Mouse (Mus musculus) lung, postnatal 36 days (tissue): ENCODE results near the gene Elp5.
"Not testable (repeated sequence)": the region's sequence is repeated elsewhere in the genome, so short reads cannot be mapped to it uniquely, and the experiment has no call there.

Source experiments
- DNase-seq: peaks from one replicate; pipeline ENCODE4 v3.0.0; 2022; ENCODE audit warnings: mixed read lengths

The Elp5 gene

DNA sequence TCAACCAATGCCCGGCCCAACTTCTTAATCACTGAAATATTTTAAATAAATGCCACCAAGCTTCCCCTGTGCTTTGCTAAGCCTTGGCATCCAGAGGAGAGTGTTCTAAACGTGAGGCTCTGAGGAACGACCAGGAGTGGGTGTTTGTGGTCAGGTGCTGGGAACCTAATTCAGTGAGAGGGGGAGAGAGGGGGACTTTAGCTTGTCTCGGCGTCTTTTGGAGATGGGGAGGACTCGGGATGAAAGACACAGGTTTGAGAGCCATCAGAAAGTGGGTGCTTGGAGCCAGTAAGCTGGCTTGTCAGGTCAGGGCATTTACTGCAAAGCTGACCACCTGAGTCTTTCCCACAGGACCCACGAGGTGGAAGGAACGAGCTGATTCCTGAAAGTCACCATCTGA lies 50.5 kb downstream of the Elp5 start:
- DNase-seq, result no peak

DNA sequence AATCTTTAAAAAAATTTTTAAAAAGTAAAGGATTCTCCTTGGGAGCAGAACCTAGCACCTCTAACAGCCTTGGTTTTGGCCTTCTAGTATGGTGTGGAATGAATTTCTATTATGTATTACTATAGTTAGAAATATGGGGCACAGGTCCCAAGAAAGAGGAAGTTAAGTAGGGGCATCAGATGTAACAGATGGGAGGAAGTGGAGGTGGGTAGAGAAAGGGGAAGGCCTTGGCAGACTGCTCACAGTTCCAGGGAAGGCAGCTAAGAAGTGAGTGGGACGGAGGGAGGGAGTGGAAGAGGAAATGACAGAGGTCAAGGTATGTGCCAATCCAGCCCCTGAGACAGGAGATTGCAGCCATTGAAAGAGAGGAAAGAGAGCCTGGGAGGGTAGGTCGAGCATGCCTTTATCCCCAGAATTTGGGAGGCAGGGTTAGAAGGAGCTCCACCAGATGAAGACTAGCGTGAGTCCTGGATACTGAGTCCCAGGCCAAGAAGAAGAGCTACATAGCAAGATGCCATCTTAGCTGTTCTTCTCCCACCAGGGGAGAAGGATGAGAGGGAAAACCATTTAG lies 51.3 kb downstream of the Elp5 start:
- peak; percentile 54 for DNase-seq

DNA sequence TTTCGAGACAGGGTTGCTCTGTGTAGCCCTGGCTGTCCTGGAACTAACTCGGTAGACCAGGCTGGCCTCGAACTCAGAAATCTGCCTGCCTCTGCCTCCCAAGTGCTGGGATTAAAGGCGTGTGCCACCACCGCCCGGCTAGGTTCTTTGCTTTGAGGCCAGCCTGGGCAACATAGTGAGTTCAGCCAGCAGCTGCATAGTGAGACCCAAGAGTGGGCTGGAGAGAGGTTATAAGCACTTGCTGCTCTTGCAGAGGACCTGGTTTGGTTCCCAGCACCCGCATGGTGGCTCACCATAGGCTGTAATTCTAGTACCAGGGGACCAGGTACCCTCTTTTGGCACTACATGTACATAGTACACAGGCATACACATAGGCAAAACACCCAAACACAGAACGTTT lies 52.1 kb downstream of the Elp5 start:
- DNase-seq, result not testable (repeated sequence)

DNA sequence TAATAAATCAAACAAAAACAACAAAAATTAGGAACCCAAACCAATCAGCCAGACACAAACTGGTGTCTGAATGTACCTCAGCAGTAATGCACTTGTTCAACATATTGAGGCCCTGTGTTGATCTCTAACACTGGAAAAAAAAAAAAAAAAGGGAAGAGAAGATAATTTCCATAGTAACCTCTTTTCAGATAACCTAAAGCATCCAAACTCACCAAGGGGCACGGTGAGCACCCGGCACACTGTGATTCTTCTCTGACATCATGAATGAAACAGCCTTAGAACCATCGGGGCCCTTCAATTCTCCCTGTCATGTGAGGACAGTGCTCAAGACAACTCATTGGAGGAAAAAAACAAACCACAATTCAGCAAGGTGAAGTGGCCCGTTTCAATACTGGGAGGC lies 52.6 kb downstream of the Elp5 start:
- no peak for DNase-seq

DNA sequence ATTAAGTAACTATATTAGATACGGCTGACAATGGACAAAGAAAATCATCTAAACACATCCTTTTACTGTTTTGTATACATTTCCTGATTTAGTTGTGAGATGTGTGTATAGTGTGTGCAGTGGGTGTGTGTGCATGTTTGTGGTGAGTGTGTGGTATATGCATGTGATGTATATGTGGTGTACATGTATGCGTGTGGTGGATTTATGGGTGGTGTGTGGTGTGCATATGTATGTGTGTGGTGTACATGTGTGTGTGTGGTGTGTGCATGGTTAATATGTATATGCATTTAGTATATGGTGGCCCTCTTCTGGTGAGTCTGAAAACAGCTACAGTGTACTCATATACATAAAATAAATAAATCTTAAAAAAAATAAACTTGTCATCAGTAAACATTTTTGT lies 54.8 kb downstream of the Elp5 start:
- DNase-seq, result no peak

DNA sequence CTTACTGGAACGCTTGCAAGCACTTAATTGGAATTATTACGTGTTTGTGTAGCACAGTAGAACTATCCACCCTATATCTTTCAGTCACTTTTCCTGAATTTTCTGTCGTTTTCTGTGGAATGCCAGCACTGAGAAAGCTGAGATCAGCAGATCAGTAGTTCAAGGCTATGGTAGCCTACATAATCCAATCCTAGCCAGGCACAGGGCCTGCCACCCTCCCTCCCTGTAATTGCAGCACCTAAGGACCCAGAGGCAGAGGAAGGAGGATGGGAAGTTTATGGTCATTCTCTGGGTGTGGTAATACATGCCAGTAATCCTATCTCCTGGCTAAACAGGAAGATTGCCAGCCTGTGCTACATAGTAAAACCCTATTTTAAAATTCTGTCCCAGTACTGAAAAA lies 59.5 kb downstream of the Elp5 start:
- no peak for DNase-seq

DNA sequence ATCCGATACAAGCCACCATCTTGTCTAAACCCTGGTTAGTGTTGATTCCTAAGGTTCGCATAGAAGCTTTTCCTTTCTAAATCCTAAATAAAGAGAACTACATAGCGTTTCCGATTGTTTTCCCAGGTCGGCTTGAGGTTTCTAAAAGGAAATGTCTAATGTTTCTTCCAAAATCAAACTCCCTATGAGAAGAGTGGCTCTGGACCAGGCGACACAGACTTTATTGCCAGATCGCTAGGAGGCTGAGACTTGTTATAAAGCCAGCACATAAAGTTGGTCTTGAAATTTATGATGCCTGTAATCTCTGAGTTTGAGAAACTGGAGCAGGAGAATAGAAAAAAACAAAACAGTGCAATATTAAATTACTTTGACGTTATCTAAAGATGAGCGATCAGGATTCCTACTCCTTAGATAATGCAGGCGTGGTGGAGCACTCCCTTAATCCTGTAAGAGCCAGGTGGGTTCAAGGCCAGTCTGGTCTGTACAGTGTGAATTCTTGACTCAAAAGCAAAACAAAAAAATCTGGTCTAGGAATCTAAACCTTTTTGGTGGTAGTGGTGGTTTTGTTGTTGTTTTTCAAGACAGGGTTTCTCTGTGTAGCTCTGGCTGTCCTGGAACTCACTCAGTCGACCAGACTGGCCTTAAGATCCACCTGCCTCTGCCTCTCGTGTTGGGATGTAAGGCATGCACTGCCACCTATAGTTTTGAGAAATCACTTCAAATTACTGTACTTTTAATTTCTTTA lies 60.1 kb downstream of the Elp5 start:
- no peak for DNase-seq

DNA sequence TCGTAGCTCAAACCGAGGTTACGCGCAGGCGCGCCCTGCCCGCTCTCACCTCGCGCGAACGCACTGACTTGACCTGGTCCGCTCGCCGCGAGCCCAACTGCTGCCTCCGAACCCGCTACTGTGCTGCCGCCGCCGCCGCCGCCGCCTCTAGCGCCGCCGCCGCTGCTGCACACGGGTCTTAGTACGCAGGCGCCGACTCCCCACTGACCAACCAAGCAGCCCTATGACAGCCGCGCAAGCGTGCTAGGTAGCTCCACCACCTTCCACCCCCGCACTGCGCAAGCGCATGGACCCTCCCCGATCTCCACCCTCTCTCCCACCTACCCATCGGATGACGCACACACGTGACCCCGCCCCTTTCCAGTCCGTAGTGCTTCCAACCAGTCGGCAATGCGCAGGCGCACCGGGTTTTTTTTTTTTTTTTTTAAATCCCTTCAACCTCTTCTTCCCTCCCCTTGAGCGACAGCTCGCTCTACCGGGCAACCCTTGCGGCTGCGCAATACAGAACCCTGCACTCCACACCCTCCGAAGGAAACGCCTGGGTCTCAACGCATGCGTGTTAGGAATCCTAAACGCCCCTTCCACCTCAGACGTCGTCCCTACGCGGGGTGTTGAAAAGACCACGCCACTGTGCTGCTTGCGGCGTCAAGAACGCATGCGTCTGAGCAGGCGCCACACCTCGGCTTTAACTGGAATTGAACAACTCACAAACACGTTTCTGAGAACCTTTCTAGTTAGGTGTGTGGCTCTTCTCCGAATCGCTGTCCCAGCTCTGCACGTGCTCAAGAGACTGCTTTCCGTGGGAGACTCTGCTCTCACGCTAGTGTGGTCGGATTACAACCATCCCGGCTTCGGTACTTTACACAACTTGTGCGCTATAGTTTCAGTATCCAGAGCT lies 61.0 kb downstream of the Elp5 start, which contains the start of gene Eif5a:
TSS of gene Eif5a (minus strand) at position 845 of the 898 bp plus-strand sequence.
- peak; percentile 100 for DNase-seq

DNA sequence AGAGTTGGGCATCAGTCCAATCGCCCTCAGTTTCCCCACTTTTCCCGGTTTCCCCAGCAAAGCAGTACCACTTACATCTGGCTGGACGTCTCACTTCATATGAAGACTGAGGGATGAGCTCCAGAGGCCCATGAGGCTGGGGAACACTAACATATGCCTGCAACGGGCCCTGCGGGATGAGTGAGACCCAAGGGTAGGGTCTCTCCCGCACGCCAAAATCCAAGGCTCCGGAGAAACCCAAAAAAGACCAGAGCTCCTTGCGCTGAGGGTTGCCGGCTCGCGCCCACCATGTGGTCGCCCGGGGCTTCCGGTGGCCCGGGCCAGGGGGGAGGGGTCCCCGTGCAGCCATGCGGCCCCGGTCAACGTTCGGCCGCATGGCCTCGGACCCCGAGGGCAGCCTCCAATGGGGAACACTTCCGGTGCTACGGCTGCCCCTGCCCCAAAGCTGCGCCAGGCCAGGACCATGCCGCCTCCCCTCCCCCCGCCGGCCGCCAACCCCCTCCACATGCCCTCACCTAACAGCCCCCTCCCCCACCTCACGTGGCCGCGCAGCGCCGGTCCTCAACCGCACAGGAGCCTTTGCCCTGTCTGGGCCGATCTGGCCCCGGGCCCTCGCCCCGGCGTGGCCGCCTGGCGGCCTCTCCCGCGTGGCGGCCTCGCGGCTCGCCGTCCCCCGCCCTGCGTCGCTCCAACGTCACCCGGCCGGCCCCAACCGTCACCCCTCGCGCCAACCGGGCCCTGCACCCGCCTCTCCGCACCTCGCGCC lies 61.9 kb downstream of the Elp5 start:
- DNase-seq, result no peak

DNA sequence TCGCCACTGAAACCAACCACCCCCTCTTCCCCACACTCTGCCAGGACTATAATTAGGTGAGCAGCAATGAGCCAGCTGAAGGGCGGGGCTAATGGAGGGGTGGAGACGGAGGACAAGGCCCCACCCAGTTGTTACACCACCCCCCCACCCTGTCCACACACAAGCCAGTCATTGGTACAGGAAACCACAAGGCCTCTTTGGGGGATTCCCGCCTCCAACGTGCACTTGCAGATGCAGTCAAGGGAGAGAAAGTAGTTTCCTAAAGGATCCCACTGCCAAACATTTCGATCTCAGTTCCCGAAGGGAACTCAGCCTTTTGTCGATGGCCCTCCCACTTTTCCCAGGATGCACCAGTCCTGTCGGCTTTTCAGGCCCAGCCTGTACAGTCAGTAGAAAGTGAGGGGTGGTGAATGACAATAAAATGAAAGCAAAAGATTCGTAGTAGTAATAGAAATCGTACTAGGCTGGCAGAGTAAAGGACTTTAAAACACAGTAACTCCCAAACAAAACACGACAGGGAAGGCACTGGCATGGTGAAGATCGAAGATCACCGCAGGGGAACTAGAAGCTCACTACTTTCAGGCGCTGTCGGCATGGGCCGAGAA lies 62.6 kb downstream of the Elp5 start:
- DNase-seq, result peak; percentile 91

DNA sequence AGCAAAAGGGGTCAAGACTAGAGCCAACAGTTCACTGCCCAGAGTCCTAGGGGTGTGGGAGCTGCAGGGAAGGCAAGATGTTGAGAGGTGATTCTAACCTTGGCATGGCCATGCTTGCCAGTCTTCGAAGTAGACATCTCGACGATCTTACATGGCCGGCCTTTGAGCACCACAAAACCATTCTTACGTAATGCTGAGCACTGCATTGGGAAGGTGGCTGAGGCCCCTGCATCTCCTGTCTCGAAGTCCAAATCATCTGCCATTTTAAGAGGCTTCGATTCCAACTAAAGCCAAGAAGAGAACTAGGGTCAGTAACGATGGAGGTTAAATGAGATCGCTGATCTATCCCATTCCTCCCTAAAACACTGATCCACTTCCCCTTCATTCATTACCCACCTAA lies 63.3 kb downstream of the Elp5 start:
- no peak for DNase-seq
